Mouse (Mus musculus) heart, embryonic 11.5 days (tissue): ENCODE measurements around the gene Faap100. TPM values are rescaled to one million over a fixed set of nuclear protein-coding genes. Genes with fewer than 3 reads are reported as not detected.

Experiments
- ATAC-seq: fragments of 200-750 bp; cut with Nextera tagmentation; replicated peaks from 2 replicates; pipeline ENCODE4 v1.8.0; 2017; ENCODE audit warnings: moderate library complexity; ENCODE audit not compliant: insufficient number of reproducible peaks, low FRiP score, low TSS enrichment
- H3K27ac ChIP-seq: fragments of 300-500 bp; sonication (generic); 2 replicates; pipeline ENCODE4 v1.5.1; 2014; ENCODE audit warnings: mild to moderate bottlenecking, low read depth, low read length
- H3K27me3 ChIP-seq: fragments of 300-500 bp; sonication (generic); 2 replicates; pipeline ENCODE4 v1.6.1; 2014; ENCODE audit warnings: mild to moderate bottlenecking, low read length, mixed read lengths; ENCODE audit not compliant: control insufficient read depth, insufficient read depth
- H3K36me3 ChIP-seq: fragments of 300-500 bp; sonication (generic); 2 replicates; pipeline ENCODE4 v1.6.1; 2014; ENCODE audit warnings: mild to moderate bottlenecking, low read length, moderate library complexity, mixed read lengths; ENCODE audit not compliant: control insufficient read depth, insufficient read depth
- H3K4me1 ChIP-seq: fragments of 300-500 bp; sonication (generic); 2 replicates; pipeline ENCODE4 v1.6.1; 2014; ENCODE audit warnings: low read length; ENCODE audit not compliant: control insufficient read depth, insufficient read depth
- H3K4me2 ChIP-seq: fragments of 300-500 bp; sonication (generic); 2 replicates; pipeline ENCODE4 v1.6.1; 2014; ENCODE audit warnings: mild to moderate bottlenecking, moderate library complexity
- H3K4me3 ChIP-seq: fragments of 300-500 bp; sonication (generic); 2 replicates; pipeline ENCODE4 v1.5.1; 2014; ENCODE audit warnings: low read depth, low read length
- H3K9ac ChIP-seq: fragments of 300-500 bp; sonication (generic); 2 replicates; pipeline ENCODE4 v1.6.1; 2014; ENCODE audit warnings: mild to moderate bottlenecking, low read depth, low read length, moderate library complexity
- H3K9me3 ChIP-seq: fragments of 300-500 bp; sonication (generic); replicated peaks from 2 replicates; pipeline ENCODE4 v1.6.1; 2016; ENCODE audit warnings: low read length; ENCODE audit not compliant: control insufficient read depth
- whole genome bisulfite sequencing: fragments of 180-500 bp; shearing (Covaris S2); extraction: QIAGEN DNeasy Blood & Tissue Kit; methylation state at CpG from one replicate; pipeline ENCODE4 v1.1.7; 2014; ENCODE audit not compliant: insufficient replicate concordance; 5-methylcytosine and 5-hydroxymethylcytosine counted together
- microRNA-seq: library from miRNA; unstranded; fragments of <30 nt; microRNA quantifications from one replicate; pipeline ENCODE4, GENCODE M21; 2016; ENCODE audit warnings: borderline number of aligned reads
- polyA plus RNA-seq: library from polyadenylated mRNA; unstranded; fragments of >200 nt; fragmentation: Nextera tagmentation; extraction: Ambion mirVana; gene quantifications from 2 replicates; pipeline ENCODE4 v1.2.1, GENCODE M21; 2014

Gene Faap100
- polyA plus RNA-seq, 1 experiment from 2014 or later = 24.2 TPM

DNA sequence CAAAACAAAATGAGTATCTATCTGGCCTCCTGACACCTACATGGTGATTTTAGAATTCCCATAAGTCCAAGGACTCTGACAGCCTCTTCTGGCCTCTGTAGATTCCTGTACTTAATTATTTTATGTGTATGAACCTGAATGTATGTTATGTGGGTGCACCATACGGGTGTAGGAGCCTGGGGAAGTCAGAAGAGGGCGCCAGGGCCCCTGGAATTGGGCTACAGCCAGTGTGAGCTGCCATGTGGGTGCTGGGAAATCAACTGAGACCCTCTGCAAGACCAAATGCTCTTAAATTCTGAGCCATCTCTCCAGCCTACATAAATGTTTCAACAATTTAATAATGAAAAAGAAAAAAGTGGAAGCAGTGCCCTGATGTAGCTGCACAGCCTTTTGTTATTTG lies 41.1 kb downstream of the Faap100 start:
- 33% methylated on average over 2 of the region's 2 CpGs for WGBS
- H3K9ac ChIP-seq = no peak overlapping the region
- no peaks in the 10 kb centered on the region for H3K36me3 ChIP-seq
- no peaks in the 10 kb centered on the region for H3K27me3 ChIP-seq
- H3K4me1 ChIP-seq = no peaks in the 10 kb centered on the region
- no peak overlapping the region for H3K4me3 ChIP-seq
- no peak for ATAC-seq
- no peaks in the 10 kb centered on the region for H3K9me3 ChIP-seq
- H3K27ac ChIP-seq = no peak overlapping the region
- H3K4me2 ChIP-seq = no peak overlapping the region

DNA sequence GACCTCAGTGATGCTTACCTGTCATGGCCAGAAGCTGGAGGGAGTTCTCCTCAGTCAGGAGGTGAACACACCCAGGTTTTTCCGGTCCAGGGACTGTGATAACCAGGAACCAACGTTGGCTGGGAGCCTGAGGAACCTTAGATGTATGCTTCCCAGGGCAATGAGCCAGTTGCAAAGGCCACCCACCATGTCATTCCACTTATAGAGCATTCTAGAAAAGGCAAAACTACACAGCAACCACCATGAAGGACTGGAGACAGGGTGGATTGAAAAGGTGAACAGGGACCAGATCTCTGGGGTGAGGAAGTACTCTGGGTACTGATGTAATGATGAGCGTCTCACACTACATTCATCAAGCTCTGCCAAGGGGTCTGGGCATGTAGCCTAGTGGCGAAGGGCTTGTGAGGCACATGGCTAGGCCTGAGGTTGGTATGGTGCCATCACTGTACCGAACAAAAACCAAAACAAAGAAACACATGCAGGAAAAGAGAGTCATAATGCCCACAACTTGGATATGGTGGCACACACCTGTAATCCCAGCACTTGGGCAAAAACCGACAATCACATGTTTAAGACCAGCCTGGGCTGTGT lies 43.0 kb downstream of the Faap100 start:
- H3K36me3 ChIP-seq = no peaks in the 10 kb centered on the region
- no peak for ATAC-seq
- H3K4me1 ChIP-seq = no peaks in the 10 kb centered on the region
- no peaks in the 10 kb centered on the region for H3K9me3 ChIP-seq
- no peak overlapping the region for H3K4me2 ChIP-seq
- H3K27me3 ChIP-seq = no peaks in the 10 kb centered on the region
- no peak overlapping the region for H3K9ac ChIP-seq
- no peak overlapping the region for H3K27ac ChIP-seq
- no peak overlapping the region for H3K4me3 ChIP-seq
- WGBS = 71% methylated on average over 6 of the region's 6 CpGs

DNA sequence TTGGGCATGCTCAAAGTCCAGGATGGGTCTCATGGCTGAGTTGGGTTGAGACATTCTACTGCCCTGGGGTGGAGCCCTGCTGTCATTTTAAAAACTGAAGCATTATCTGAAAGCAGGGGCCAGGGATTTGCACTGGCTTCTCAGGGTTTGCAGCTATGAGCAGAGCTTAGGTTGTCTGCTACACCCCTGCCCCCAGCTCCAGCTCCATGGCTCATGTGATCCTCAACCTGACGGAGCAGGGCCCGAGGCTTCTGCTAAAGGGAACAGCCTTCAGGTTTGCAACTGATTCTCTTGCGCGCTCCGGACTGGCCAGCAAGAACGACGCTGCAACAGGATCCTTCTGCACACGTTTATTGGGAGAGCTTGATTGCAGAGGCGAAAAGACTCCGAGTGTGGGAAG lies 58.4 kb downstream of the Faap100 start:
- Histone ChIP-seq H3K27ac (no peak overlapping the region), H3K36me3 (no peaks in the 10 kb centered on the region), H3K4me2 (no peak overlapping the region; the same call in 1 of the 2 replicates), H3K9me3 (no peaks in the 10 kb centered on the region), H3K4me3 (no peak overlapping the region), H3K4me1 (peaks cover 17% of the 10 kb centered on the region), H3K27me3 (no peaks in the 10 kb centered on the region), H3K9ac (no peak overlapping the region)
- no peak for ATAC-seq
- 92% methylated on average over 10 of the region's 10 CpGs for WGBS

DNA sequence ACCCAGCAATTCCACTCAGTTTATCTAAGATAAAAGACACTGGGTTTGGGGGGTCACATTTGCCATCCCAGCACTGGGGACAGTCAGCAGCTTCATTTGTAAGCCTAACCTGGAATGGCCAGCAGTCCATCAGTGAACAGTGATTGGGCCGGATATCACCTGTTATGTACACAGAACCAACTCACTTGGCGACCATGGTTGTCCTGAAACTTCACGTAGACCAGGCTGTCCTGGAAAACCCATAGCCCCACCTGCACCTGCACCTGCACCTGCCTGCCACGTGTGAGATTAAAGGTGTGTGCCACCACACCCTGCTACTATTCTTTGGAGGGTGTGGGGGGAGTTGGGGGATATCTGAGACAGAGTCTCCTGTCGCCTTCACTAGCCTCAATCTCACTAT lies 59.3 kb downstream of the Faap100 start:
- ATAC-seq = no peak
- no peaks in the 10 kb centered on the region for H3K36me3 ChIP-seq
- no peak overlapping the region for H3K9ac ChIP-seq
- no peaks in the 10 kb centered on the region for H3K27me3 ChIP-seq
- H3K27ac ChIP-seq = no peak overlapping the region
- peaks cover 26% of the 10 kb centered on the region for H3K4me1 ChIP-seq
- H3K4me3 ChIP-seq = no peak overlapping the region
- no peak overlapping the region for H3K4me2 ChIP-seq
- WGBS = 78% methylated on average over 5 of the region's 5 CpGs
- H3K9me3 ChIP-seq = no peaks in the 10 kb centered on the region

Small RNAs within 50 kb of the gene (microRNA-seq; reads per million reads assigned to microRNA genes)
- gene Gm23419 (not detected), gene Mir6935 (3.1 reads per million, percentile 32 among the genes with 10 or more reads in this experiment)

Other genes starting within 250 kb of the Faap100 start
- 57.5 and 72.0 TPM in 2 replicates for gene Slc38a10, start 227.4 kb downstream of the Faap100 start, polyA plus RNA-seq
- gene Bahcc1, start 145.8 kb downstream of the Faap100 start, polyA plus RNA-seq = 7.0 and 9.1 TPM in 2 replicates
- gene Actg1, start 30.2 kb downstream of the Faap100 start, polyA plus RNA-seq = 1,448 and 1,508 TPM in 2 replicates
- gene Fscn2, start 17.2 kb downstream of the Faap100 start, polyA plus RNA-seq = 0.57 TPM in 1 of 2 replicates, not detected in the other
- 31.0 and 36.7 TPM in 2 replicates for gene Nploc4, start 58.9 kb upstream of the Faap100 start, polyA plus RNA-seq
- gene Tspan10, start 63.9 kb upstream of the Faap100 start, polyA plus RNA-seq = not detected in 2 replicates
- gene Pde6g, start 74.7 kb upstream of the Faap100 start, polyA plus RNA-seq = 0.24 TPM in 1 of 2 replicates, not detected in the other
- 16.9 and 19.6 TPM in 2 replicates for gene Oxld1, start 79.3 kb upstream of the Faap100 start, polyA plus RNA-seq
- gene Ccdc137, start 79.4 kb upstream of the Faap100 start, polyA plus RNA-seq = 21.3 and 27.5 TPM in 2 replicates
- 43.6 and 48.4 TPM in 2 replicates for gene Arl16, start 88.8 kb upstream of the Faap100 start, polyA plus RNA-seq
- gene Mrpl12, start 105.8 kb upstream of the Faap100 start, polyA plus RNA-seq = 222 and 232 TPM in 2 replicates
- gene Slc25a10, start 113.1 kb upstream of the Faap100 start, polyA plus RNA-seq = 44.2 and 48.3 TPM in 2 replicates
- 1.5 and 1.8 TPM in 2 replicates for gene Gcgr, start 151.9 kb upstream of the Faap100 start, polyA plus RNA-seq
- 157 and 168 TPM in 2 replicates for gene Mcrip1, start 171.0 kb upstream of the Faap100 start, polyA plus RNA-seq
- not detected in 2 replicates for gene Ppp1r27, start 172.4 kb upstream of the Faap100 start, polyA plus RNA-seq
- gene P4hb, start 194.5 kb upstream of the Faap100 start, polyA plus RNA-seq = 506 and 569 TPM in 2 replicates
- 468 and 477 TPM in 2 replicates for gene Arhgdia, start 202.9 kb upstream of the Faap100 start, polyA plus RNA-seq
- 333 and 334 TPM in 2 replicates for gene Alyref, start 219.6 kb upstream of the Faap100 start, polyA plus RNA-seq
- gene Anapc11, start 219.7 kb upstream of the Faap100 start, polyA plus RNA-seq = 200 and 201 TPM in 2 replicates
- gene Npb, start 229.7 kb upstream of the Faap100 start, polyA plus RNA-seq = 8.8 and 9.1 TPM in 2 replicates
- gene Pcyt2, start 239.2 kb upstream of the Faap100 start, polyA plus RNA-seq = 79.2 and 79.9 TPM in 2 replicates
- gene Sirt7, start 246.5 kb upstream of the Faap100 start, polyA plus RNA-seq = 18.8 and 22.5 TPM in 2 replicates